Mouse (Mus musculus): ENCODE results near the gene Ncor1.
"Not testable (repeated sequence)": the region's sequence is repeated elsewhere in the genome, so short reads cannot be mapped to it uniquely, and the experiment has no call there.

The Ncor1 gene

DNA sequence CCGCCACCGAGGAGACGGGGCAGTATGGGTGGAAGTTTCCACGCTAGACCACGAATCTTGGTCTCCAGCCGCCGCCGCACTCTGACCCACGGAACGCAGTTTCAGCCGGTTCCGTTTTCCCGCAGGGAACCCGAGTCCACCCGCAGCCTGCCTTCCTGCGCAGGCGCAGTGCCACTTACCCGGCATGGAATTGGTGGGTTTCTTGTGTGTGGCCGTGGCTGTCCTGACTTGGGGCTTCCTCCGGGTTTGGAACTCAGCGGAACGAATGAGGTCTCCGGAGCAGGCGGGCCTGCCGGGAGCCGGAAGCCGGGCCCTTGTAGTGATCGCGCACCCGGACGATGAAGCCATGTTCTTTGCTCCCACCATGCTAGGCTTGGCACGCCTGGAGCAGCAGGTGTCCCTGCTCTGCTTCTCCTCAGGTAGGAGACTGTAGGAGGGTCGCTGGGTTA, at the start of gene Ncor1, which contains the start of gene Pigl:
TSS of gene Ncor1 (minus strand) at position 266 of the 449 bp plus-strand sequence.
TSS of gene Pigl (plus strand) at position 185 of the 449 bp plus-strand sequence.
- peak; percentile 78 to 84 for DNase-seq (ENCODE audit: low spot score in 2 of 2)

DNA sequence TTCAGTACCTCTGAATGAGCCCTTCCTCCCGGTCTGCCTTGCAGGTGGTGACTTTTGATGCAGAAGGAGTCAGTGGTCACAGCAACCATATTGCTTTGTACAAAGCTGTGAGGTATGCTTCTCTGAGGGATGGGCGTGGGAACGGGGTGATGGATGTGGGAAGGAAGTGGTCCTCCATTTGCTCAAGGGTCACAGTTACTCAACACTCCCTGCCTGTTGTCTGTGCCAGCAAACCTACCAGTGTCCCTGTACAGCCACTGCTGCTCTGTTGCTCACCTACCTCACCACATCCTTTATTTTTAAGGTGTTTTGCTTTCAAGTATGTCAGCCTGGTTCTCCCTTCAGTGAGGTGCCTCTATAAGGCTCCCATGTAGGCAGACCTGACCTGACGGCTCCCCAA, 49.3 kb upstream of the Ncor1 start:
- DNase-seq (ENCODE audit: low spot score in 2 of 2), result no peak

DNA sequence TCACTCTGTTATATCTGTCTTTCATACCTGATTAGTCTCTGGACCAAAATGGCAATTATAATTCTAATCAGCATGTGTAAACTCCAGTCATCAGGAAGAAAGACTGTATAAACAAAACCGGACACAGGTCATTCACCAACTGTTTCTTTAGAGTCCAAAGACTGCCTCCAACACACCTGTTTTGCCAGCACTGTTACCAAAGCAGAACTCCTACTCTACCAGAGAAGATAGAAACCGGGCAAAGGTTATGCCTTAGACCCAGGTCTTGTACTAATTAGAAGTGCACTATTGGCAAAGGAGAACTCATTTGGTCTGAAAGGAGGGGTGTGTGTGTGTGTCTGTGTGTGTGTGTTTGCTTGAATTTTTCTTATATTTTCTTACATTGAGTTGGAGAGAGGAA, 42.2 kb upstream of the Ncor1 start:
- no peak for DNase-seq (ENCODE audit: low spot score in 2 of 2)

DNA sequence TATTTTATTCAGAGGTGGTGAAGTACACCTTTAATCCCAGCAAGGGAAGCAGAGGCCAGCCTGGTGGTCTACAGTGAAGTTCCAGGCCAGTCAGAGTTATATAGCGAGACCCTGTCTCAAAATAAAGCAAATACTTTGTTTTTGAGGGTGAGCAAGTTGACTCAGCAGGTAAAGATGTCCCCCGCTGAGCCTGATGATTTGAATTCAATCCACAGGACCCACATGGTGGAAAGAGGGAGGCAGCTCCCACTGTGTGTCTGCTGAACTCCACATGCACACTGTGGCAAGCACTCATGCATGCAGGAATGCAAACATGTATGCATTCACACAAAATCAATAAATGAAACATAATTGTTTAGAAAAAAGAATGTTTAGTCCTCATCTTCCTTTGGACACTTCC, 40.5 kb upstream of the Ncor1 start:
- DNase-seq (ENCODE audit: low spot score in 2 of 2), result no peak

DNA sequence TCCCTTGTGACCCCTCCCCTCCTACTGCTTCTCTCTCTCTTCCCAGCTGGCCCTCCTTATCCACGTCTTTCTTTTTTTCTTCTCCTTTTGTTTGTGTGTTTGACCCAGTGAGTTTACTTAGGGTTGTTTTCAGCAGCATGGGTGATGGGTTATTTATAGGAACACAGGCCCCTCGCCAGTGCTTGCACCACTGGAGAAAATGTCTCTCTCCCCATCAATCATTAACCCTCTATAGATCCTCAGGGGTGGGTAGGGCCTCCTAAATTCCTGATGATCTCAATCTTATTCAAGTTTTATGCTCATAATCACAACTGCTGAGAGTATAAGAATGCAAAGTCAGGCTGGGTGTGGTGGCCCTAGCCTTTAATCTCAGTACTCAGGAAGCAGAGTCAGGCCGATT, 38.8 kb upstream of the Ncor1 start:
- DNase-seq (ENCODE audit: low spot score in 2 of 2), result no peak

- DNase-seq (ENCODE audit: low spot score in 2 of 2), result no peak
Measured at GRCm38 (mm10) chr11:62496151-62496715, 37.9 kb upstream of the Ncor1 start.

- DNase-seq (ENCODE audit: low spot score in 2 of 2), result no peak
Measured at GRCm38 (mm10) chr11:62495276-62495801, 37.0 kb upstream of the Ncor1 start.

GRCm38 (mm10) chr11:62494754-62495275, 36.5 kb upstream of the Ncor1 start:
- peak; percentile 11 to 29 for DNase-seq (ENCODE audit: low spot score in 2 of 2)

- DNase-seq (ENCODE audit: low spot score in 2 of 2), result no peak
Measured at GRCm38 (mm10) chr11:62493701-62494100, 35.4 kb upstream of the Ncor1 start.

GRCm38 (mm10) chr11:62487540-62488350, 29.4 kb upstream of the Ncor1 start:
- DNase-seq (ENCODE audit: low spot score in 2 of 2), result no peak

- DNase-seq (ENCODE audit: low spot score in 2 of 2), result no peak
Measured at GRCm38 (mm10) chr11:62486949-62487348, 28.6 kb upstream of the Ncor1 start.

DNA sequence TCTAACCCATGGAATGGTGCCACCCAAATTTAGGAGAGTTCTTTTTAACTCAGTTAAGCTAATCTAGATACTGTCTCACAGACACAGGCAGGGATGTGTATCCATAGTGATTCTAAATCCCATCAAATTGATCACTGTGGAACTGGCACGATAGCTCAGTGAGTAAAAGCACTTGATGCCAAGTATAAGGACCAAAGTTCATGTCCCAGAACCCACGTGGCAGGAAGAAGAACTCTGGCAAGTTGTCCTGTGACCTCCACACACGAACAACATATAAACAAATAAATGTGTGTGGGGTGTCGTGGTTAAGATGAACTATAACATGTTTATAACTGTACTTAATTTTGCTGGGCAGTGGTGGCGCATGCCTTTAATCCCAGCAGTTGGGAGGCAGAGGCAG, 21.2 kb upstream of the Ncor1 start:
- DNase-seq (ENCODE audit: low spot score in 2 of 2), result no peak

DNA sequence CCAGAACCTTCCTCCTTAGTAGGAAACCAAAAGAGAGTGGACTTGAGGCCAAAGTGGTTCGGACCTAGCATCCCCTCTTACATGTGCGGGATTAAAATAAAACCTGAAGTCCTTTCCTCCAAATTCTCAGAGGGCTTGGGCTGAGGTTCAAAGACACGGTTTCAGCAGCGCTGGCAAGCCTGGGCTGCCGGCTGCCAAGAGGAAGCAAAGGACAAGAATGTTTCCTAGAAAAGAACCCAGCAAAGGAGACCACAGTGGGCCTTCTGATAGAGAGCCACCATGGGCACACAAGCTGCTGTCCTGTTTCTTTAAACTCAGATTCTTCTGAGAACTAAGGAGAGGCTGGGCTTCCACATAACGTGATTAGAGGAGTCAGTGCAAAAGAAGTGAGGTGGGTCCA, 20.6 kb upstream of the Ncor1 start:
- DNase-seq (ENCODE audit: low spot score in 2 of 2), result no peak

- no peak for DNase-seq (ENCODE audit: low spot score in 2 of 2)
Measured at GRCm38 (mm10) chr11:62476156-62476555, 17.8 kb upstream of the Ncor1 start.

- no peak for DNase-seq (ENCODE audit: low spot score in 2 of 2)
Measured at GRCm38 (mm10) chr11:62473516-62473915, 15.2 kb upstream of the Ncor1 start.

GRCm38 (mm10) chr11:62470451-62470850, 12.1 kb upstream of the Ncor1 start:
- DNase-seq (ENCODE audit: low spot score in 2 of 2), result no peak

DNA sequence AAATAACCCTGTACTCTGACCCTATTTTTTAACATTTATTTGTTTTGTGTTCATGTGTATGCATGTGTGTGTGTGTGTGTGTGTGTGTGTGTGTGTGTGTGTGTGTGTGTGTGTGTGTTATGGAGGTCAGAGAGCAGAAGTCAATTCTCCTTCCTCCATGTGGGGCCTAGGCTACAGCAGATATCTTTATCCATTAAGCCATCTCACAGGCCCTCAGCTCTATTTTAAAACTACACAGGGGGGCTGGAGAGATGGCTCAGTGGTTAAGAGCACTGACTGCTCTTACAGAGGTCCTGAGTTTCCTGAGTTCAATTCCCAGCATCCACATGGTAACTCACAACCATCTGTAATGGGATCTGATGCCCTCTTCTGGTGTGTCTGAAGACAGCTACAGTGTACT, 8.9 kb upstream of the Ncor1 start:
- not testable (repeated sequence) for DNase-seq (ENCODE audit: low spot score in 2 of 2)

- DNase-seq (ENCODE audit: low spot score in 2 of 2), result no peak
Measured at GRCm38 (mm10) chr11:62466546-62466945, 8.2 kb upstream of the Ncor1 start.

GRCm38 (mm10) chr11:62465849-62466248, 7.5 kb upstream of the Ncor1 start:
- no peak for DNase-seq (ENCODE audit: low spot score in 2 of 2)

GRCm38 (mm10) chr11:62464696-62465095, 6.4 kb upstream of the Ncor1 start:
- DNase-seq (ENCODE audit: low spot score in 2 of 2), result no peak

- no peak for DNase-seq (ENCODE audit: low spot score in 2 of 2)
Measured at GRCm38 (mm10) chr11:62463225-62463915, 5.0 kb upstream of the Ncor1 start.

- DNase-seq (ENCODE audit: low spot score in 2 of 2), result not testable (repeated sequence)
Measured at GRCm38 (mm10) chr11:62462529-62462928, 4.2 kb upstream of the Ncor1 start.
